Mouse (Mus musculus) myocyte (in vitro differentiated cells): Measurements from ENCODE around the gene Mxd3.

Experiments
- CEBPB ChIP-seq: IDR thresholded peaks from 2 replicates; pipeline ENCODE4 v1.6.1; 2011; ENCODE audit warnings: mild to moderate bottlenecking, moderate library complexity; ENCODE audit not compliant: poor library complexity, insufficient read depth, severe bottlenecking
- MAX ChIP-seq: IDR thresholded peaks from one replicate; pipeline ENCODE4 v1.6.1; 2011; ENCODE audit warnings: low read depth, mild to moderate bottlenecking, control low read depth
- MYOD1 ChIP-seq, 3 experiments: IDR thresholded peaks; one replicate each; pipeline ENCODE4 v1.6.1; 2011; ENCODE audit warnings: control low read depth in 2 of 3, low read depth in 2 of 3, mild to moderate bottlenecking in 2 of 3, moderate library complexity in 1 of 3; ENCODE audit not compliant: insufficient read length in 2 of 3, control insufficient read depth in 1 of 3
- MYOG ChIP-seq, 3 experiments: IDR thresholded peaks; one replicate each; pipeline ENCODE4 v1.6.1; 2011; ENCODE audit warnings: control low read depth in 2 of 3, low read depth in 2 of 3, mild to moderate bottlenecking in 2 of 3; ENCODE audit not compliant: insufficient read length in 2 of 3, control insufficient read depth in 1 of 3, insufficient read depth in 1 of 3
- POLR2A ChIP-seq: IDR thresholded peaks from one replicate; pipeline ENCODE4 v1.6.1; 2011; ENCODE audit warnings: low read depth, mild to moderate bottlenecking, control low read depth, moderate library complexity; ENCODE audit not compliant: insufficient read length
- POLR2AphosphoS2 ChIP-seq: IDR thresholded peaks from one replicate; pipeline ENCODE4 v1.6.1; 2011; ENCODE audit warnings: low read depth, control low read depth; ENCODE audit not compliant: insufficient read length
- REST ChIP-seq: IDR thresholded peaks from one replicate; pipeline ENCODE4 v1.6.1; 2011; ENCODE audit warnings: mild to moderate bottlenecking, control low read depth, moderate library complexity; ENCODE audit not compliant: insufficient read depth, insufficient read length
- TCF12 ChIP-seq: IDR thresholded peaks from one replicate; pipeline ENCODE4 v1.6.1; 2011; ENCODE audit warnings: mild to moderate bottlenecking, control low read depth; ENCODE audit not compliant: poor library complexity, insufficient read depth, severe bottlenecking

GRCm38 (mm10) chr13:55312028-55312630 is 17.5 kb downstream of the Mxd3 start:
- TF ChIP-seq MYOD1 (IDR thresholded peaks at IDR 0.05; ENCODE audit: control insufficient read depth in 1 of 3, insufficient read length in 2 of 3, low read depth in 2 of 3) (no peak), TCF12 (no peak), MYOG (IDR thresholded peaks at IDR 0.05; ENCODE audit: control insufficient read depth in 1 of 3, insufficient read depth in 1 of 3, insufficient read length in 2 of 3, low read depth in 2 of 3) (no peak), CEBPB (no peak), POLR2A (no peak), POLR2AphosphoS2 (no peak), MAX (no peak), REST (no peak)
